Mouse (Mus musculus) heart, embryonic 14.5 days (tissue): ENCODE results near the gene Terb2. TPM values are rescaled to one million over a fixed set of nuclear protein-coding genes. Genes with fewer than 3 reads are reported as not detected.

Experiments used
- ATAC-seq: fragments of 200-750 bp; cut with Nextera tagmentation; 2 replicates; pipeline ENCODE4 v1.8.0; 2017; ENCODE audit warnings: low read depth, moderate TSS enrichment; ENCODE audit not compliant: insufficient number of reproducible peaks, insufficient read depth, low FRiP score
- H3K27ac ChIP-seq, 2 experiments: fragments of 200-500 bp in 1 of 2; fragments of 300-500 bp in 1 of 2; sonication (generic) in 1 of 2; replicated peaks in 1 of 2; 2 replicates each; pipeline ENCODE4 v1.5.1; 2012 to 2014; ENCODE audit warnings: low read depth in 2 of 2, low read length in 2 of 2, control low read depth in 1 of 2, mild to moderate bottlenecking in 1 of 2, mixed read lengths in 1 of 2; ENCODE audit not compliant: control insufficient read depth in 1 of 2, insufficient read depth in 1 of 2
- H3K27me3 ChIP-seq: fragments of 300-500 bp; sonication (generic); 2 replicates; pipeline ENCODE4 v1.6.1; 2014; ENCODE audit warnings: mild to moderate bottlenecking, low read length, control low read depth; ENCODE audit not compliant: control insufficient read depth, insufficient read depth
- H3K36me3 ChIP-seq: fragments of 300-500 bp; sonication (generic); 2 replicates; pipeline ENCODE4 v1.6.1; 2014; ENCODE audit warnings: mild to moderate bottlenecking, control low read depth, low read length, mixed read lengths; ENCODE audit not compliant: control insufficient read depth, insufficient read depth
- H3K4me1 ChIP-seq, 2 experiments: fragments of 200-500 bp in 1 of 2; fragments of 300-500 bp in 1 of 2; sonication (generic) in 1 of 2; 2 replicates each; pipeline ENCODE4 v1.6.1; 2012 to 2014; ENCODE audit warnings: low read length in 2 of 2, control low read depth in 1 of 2, mixed read lengths in 1 of 2; ENCODE audit not compliant: control insufficient read depth in 2 of 2, insufficient read depth in 2 of 2
- H3K4me2 ChIP-seq: fragments of 300-500 bp; sonication (generic); 2 replicates; pipeline ENCODE4 v1.6.1; 2014; ENCODE audit warnings: mild to moderate bottlenecking, low read length
- H3K4me3 ChIP-seq, 2 experiments: fragments of 200-500 bp in 1 of 2; fragments of 300-500 bp in 1 of 2; sonication (generic) in 1 of 2; 2 replicates each; pipeline ENCODE4 v1.5.1; 2012 to 2014; ENCODE audit warnings: low read length in 2 of 2, mild to moderate bottlenecking in 2 of 2, control low read depth in 1 of 2, low read depth in 1 of 2, moderate library complexity in 1 of 2; ENCODE audit not compliant: control insufficient read depth in 1 of 2, insufficient read depth in 1 of 2
- H3K9ac ChIP-seq: fragments of 300-500 bp; sonication (generic); 2 replicates; pipeline ENCODE4 v1.6.1; 2014; ENCODE audit warnings: mild to moderate bottlenecking, low read length
- H3K9me3 ChIP-seq: fragments of 300-500 bp; sonication (generic); 2 replicates; pipeline ENCODE4 v1.6.1; 2016; ENCODE audit warnings: low read length, control low read depth; ENCODE audit not compliant: control insufficient read depth
- WGBS: fragments of 180-500 bp; shearing (Covaris S2); extraction: QIAGEN DNeasy Blood & Tissue Kit; methylation state at CpG from one replicate; pipeline ENCODE4 v1.1.7; 2014; 5-methylcytosine and 5-hydroxymethylcytosine counted together
- polyA plus RNA-seq: library from polyadenylated mRNA; unstranded; fragments of >200 nt; fragmentation: Nextera tagmentation; extraction: Ambion mirVana; gene quantifications from 2 replicates; pipeline ENCODE4 v1.2.1, GENCODE M21; 2014

Terb2 gene
- polyA plus RNA-seq, 1 experiment from 2014 or later: not detected

GRCm38 (mm10) chr2:122147508-122148241 lies 38.4 kb upstream of the Terb2 start, which contains the start of gene B2m:
TSS of gene B2m (plus strand) at chr2:122147686.
- H3K4me2 ChIP-seq: peak within 1 kb of the TSS; percentile 68
- H3K4me3 ChIP-seq: peak within 1 kb of the TSS; percentile 55 to 80
- H3K9ac ChIP-seq: peak within 1 kb of the TSS; percentile 82
- peaks cover 0 to 19% of the 10 kb centered on the region in 2 experiments; a peak in 1 of 4 replicates for H3K4me1 ChIP-seq
- peak within 1 kb of the TSS; percentile 79 for H3K27ac ChIP-seq
- ATAC-seq: peak; percentile 94
- WGBS: under 1% methylated on average over 40 of the region's 40 CpGs
- H3K9me3 ChIP-seq: no peaks in the 10 kb centered on the region
- H3K36me3 ChIP-seq: peaks cover 13% of the 10 kb centered on the region
- no peaks in the 10 kb centered on the region for H3K27me3 ChIP-seq

DNA sequence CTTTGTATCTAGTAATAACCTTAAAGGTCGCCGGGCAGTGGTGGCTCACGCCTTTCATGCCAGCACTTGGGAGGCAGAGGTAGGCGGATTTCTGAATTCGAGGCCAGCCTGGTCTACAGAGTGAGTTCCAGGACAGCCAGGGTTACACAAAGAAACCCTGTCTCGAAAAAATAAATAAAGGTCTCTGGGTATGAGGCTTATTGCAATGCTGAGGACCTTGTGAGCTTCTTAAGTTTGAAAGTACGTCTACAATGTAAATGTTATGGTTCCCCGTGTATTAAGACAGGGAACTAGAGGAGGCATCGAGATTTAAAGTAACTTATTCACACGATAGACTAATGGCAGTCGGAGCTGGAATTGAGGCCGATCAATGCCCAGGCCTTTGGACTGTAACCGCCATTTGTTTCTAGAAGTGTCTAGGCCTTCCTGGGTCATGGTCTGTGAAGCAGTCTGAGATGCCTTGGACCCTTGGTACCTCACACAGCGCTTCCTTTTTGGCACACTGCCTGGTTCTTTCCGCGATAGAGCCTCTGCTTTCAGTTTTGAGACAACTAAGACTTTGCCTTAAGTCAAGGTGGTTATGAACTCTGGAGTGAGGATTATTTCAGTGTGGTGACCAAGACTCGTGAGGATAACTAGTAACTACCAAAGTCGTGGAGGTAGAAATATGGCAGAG lies 37.7 kb upstream of the Terb2 start:
- peaks cover 0 to 19% of the 10 kb centered on the region in 2 experiments; a peak in 1 of 4 replicates for H3K4me1 ChIP-seq
- WGBS: 36% methylated on average over 18 of the region's 18 CpGs
- H3K27ac ChIP-seq: peak overlapping the region; percentile 79; a peak in 2 of 4 replicates
- H3K9ac ChIP-seq: peak overlapping the region; percentile 82
- H3K36me3 ChIP-seq: peaks cover 17% of the 10 kb centered on the region
- no peaks in the 10 kb centered on the region for H3K27me3 ChIP-seq
- ATAC-seq: no peak
- no peaks in the 10 kb centered on the region for H3K9me3 ChIP-seq
- H3K4me2 ChIP-seq: peak overlapping the region; percentile 68
- peak overlapping the region; percentile 55 to 80 for H3K4me3 ChIP-seq

DNA sequence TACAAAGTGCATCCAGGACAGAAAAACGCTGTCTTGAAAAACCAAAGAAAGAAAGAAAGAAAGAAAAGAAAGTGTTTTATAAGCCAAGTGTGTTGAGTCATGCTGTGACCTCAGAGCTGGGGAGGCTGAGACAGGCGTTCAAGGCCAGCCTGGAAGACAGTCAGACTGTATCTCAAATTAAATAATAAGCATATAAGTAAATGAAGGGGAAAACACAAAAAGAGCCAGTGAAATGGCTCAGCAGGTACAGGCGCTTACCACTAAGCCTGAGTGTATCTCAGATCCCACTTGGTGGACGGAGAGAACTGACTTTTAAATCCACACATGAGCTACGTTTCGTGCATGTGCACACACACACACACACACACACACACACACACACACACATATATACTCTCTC lies 36.8 kb upstream of the Terb2 start:
- 89% methylated on average over 6 of the region's 6 CpGs for WGBS
- no peak for ATAC-seq
- Histone ChIP-seq H3K4me1 (peaks cover 0 to 19% of the 10 kb centered on the region in 2 experiments; a peak in 1 of 4 replicates), H3K4me3 (no peak overlapping the region), H3K9ac (no peak overlapping the region), H3K27ac (no peak overlapping the region), H3K9me3 (no peaks in the 10 kb centered on the region), H3K4me2 (peak overlapping the region; percentile 68), H3K36me3 (peaks cover 17% of the 10 kb centered on the region), H3K27me3 (no peaks in the 10 kb centered on the region)

GRCm38 (mm10) chr2:122149716-122150115 lies 36.4 kb upstream of the Terb2 start:
- H3K9me3 ChIP-seq: no peaks in the 10 kb centered on the region
- H3K4me3 ChIP-seq: no peak overlapping the region
- 71% methylated on average over 3 of the region's 3 CpGs for WGBS
- no peak overlapping the region for H3K27ac ChIP-seq
- H3K9ac ChIP-seq: no peak overlapping the region
- H3K4me1 ChIP-seq: peaks cover 0 to 19% of the 10 kb centered on the region in 2 experiments; a peak in 1 of 4 replicates
- ATAC-seq: no peak
- H3K27me3 ChIP-seq: no peaks in the 10 kb centered on the region
- peaks cover 17% of the 10 kb centered on the region for H3K36me3 ChIP-seq
- H3K4me2 ChIP-seq: peak overlapping the region; percentile 68; the same call in 1 of the 2 replicates

- no peak overlapping the region for H3K4me2 ChIP-seq
- H3K27me3 ChIP-seq: no peaks in the 10 kb centered on the region
- WGBS: 94% methylated on average over 1 of the region's 1 CpGs
- H3K9me3 ChIP-seq: no peaks in the 10 kb centered on the region
- peaks cover 0 to 19% of the 10 kb centered on the region in 2 experiments; a peak in 1 of 4 replicates for H3K4me1 ChIP-seq
- no peak for ATAC-seq
- peaks cover 17% of the 10 kb centered on the region for H3K36me3 ChIP-seq
- H3K9ac ChIP-seq: no peak overlapping the region
- no peak overlapping the region for H3K4me3 ChIP-seq
- no peak overlapping the region for H3K27ac ChIP-seq
These were observed 34.9 kb upstream of the Terb2 start for GRCm38 (mm10) chr2:122151221-122151620.

DNA sequence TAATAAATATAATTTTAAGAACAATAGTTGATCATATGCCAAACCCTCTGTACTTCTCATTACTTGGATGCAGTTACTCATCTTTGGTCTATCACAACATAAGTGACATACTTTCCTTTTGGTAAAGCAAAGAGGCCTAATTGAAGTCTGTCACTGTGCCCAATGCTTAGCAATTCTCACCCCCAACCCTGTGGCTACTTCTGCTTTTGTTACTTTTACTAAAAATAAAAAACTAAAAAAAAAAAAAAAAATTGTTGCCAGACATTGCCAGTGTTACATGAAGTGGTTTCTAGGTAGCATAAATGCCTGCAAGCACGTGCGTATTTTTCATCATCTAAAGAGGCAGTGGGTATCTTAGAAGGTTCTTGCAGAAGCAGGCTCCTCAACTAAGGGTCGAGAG lies 33.2 kb upstream of the Terb2 start:
- peaks cover 0 to 11% of the 10 kb centered on the region in 2 experiments; a peak in 1 of 4 replicates for H3K4me1 ChIP-seq
- no peak overlapping the region for H3K9ac ChIP-seq
- peaks cover 17% of the 10 kb centered on the region for H3K36me3 ChIP-seq
- no peaks in the 10 kb centered on the region for H3K27me3 ChIP-seq
- no peak overlapping the region for H3K27ac ChIP-seq
- ATAC-seq: no peak
- WGBS: 71% methylated on average over 3 of the region's 3 CpGs
- no peaks in the 10 kb centered on the region for H3K9me3 ChIP-seq
- no peak overlapping the region for H3K4me3 ChIP-seq
- H3K4me2 ChIP-seq: no peak overlapping the region

- Histone ChIP-seq H3K9me3 (no peaks in the 10 kb centered on the region), H3K4me2 (no peak overlapping the region), H3K9ac (no peak overlapping the region), H3K4me1 (peaks cover 0 to 14% of the 10 kb centered on the region in 2 experiments; a peak in 2 of 4 replicates), H3K4me3 (no peak overlapping the region), H3K36me3 (peaks cover 17% of the 10 kb centered on the region), H3K27me3 (no peaks in the 10 kb centered on the region), H3K27ac (no peak overlapping the region)
- WGBS: 73% methylated on average over 6 of the region's 7 CpGs
- ATAC-seq: no peak
These were observed 32.2 kb upstream of the Terb2 start for GRCm38 (mm10) chr2:122153681-122154365.
